Mouse (Mus musculus) intestine, embryonic 15.5 days (tissue): ENCODE data around the gene Rasgrp3. TPM values are rescaled to one million over a fixed set of nuclear protein-coding genes. Genes with fewer than 3 reads are reported as not detected.

Source experiments
- ATAC-seq: fragments of 200-750 bp; cut with Nextera tagmentation; 2 replicates; pipeline ENCODE4 v1.8.0; 2017; ENCODE audit warnings: moderate TSS enrichment, moderate library complexity
- H3K27ac ChIP-seq: fragments of 300-500 bp; sonication (generic); 2 replicates; pipeline ENCODE4 v1.5.1; 2015; ENCODE audit warnings: mild to moderate bottlenecking, inconsistent platforms
- H3K27me3 ChIP-seq: fragments of 300-500 bp; sonication (generic); replicated peaks from 2 replicates; pipeline ENCODE4 v1.6.1; 2015; ENCODE audit warnings: inconsistent platforms
- H3K36me3 ChIP-seq: fragments of 300-500 bp; sonication (generic); 2 replicates; pipeline ENCODE4 v1.6.1; 2015; ENCODE audit warnings: inconsistent platforms
- H3K4me1 ChIP-seq: fragments of 300-500 bp; sonication (generic); replicated peaks from 2 replicates; pipeline ENCODE4 v1.6.1; 2015; ENCODE audit warnings: inconsistent platforms
- H3K4me2 ChIP-seq: fragments of 300-500 bp; sonication (generic); replicated peaks from 2 replicates; pipeline ENCODE4 v1.6.1; 2015; ENCODE audit warnings: mild to moderate bottlenecking, inconsistent platforms
- H3K4me3 ChIP-seq: fragments of 300-500 bp; sonication (generic); replicated peaks from 2 replicates; pipeline ENCODE4 v1.5.1; 2015; ENCODE audit warnings: inconsistent platforms
- H3K9ac ChIP-seq: fragments of 300-500 bp; sonication (generic); 2 replicates; pipeline ENCODE4 v1.6.1; 2015; ENCODE audit warnings: inconsistent platforms
- H3K9me3 ChIP-seq: fragments of 300-500 bp; sonication (generic); 2 replicates; pipeline ENCODE4 v1.6.1; 2016; ENCODE audit warnings: inconsistent platforms
- WGBS: fragments of 180-500 bp; shearing (Covaris S2); methylation state at CpG from one replicate; pipeline ENCODE4 v1.1.7; 2015; 5-methylcytosine and 5-hydroxymethylcytosine counted together
- polyA plus RNA-seq: library from polyadenylated mRNA; unstranded; fragments of >200 nt; fragmentation: Nextera tagmentation; extraction: Ambion mirVana; gene quantifications from 2 replicates; pipeline ENCODE4 v1.2.1, GENCODE M21; 2015

Rasgrp3 gene
- 12.9 and 13.3 TPM in 2 replicates for polyA plus RNA-seq

DNA sequence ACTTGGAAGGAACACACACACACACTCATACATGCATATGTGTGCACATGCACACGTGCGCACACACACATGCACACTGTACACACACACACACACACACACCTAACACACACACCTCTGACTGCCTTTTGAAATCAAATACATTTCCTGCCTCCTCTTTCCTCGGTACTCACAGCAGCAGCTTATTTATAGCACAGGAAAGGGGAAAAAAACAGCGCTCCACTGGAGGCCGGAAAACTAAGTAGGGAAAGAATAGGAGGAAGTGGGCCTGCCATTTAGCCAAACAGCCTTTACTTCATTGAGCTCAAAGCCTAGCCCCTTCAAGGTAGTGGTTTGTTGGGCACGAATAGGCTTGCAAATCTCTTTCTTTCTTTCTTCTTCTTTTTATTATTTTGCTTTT is at the start of gene Rasgrp3:
Rasgrp3 (plus strand) TSS at position 298 of the 400 bp plus-strand sequence.
- H3K4me1 ChIP-seq: no peaks in the 10 kb centered on the region
- no peak within 1 kb of the TSS for H3K27ac ChIP-seq
- H3K9ac ChIP-seq: no peak within 1 kb of the TSS
- no peaks in the 10 kb centered on the region for H3K9me3 ChIP-seq
- 53% methylated on average over 6 of the region's 6 CpGs for WGBS
- H3K36me3 ChIP-seq: no peaks in the 10 kb centered on the region
- H3K4me3 ChIP-seq: peak within 1 kb of the TSS; percentile 11; the same call in 1 of the 2 replicates
- no peak within 1 kb of the TSS for H3K4me2 ChIP-seq
- no peak for ATAC-seq
- no peaks in the 10 kb centered on the region for H3K27me3 ChIP-seq

DNA sequence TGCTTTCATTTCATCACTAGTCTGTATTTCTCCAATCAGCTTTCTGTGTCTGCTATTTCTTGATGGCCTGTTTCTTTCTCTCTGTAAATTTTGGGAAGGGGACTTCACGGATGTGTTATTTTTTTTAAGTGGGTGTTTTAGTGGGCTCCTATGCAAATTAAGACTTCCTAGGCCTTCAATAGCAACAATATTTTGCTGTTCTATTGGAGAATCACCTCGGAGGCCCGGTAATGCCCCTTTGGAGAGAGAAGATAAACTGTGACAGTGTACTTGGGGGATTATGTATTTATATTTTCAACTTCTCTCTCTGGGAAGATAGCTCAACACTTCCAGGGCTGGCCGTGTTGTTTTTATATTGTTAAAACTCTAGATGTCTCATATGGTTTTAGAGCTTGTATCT is 47.3 kb upstream of the Rasgrp3 start:
- no peak for ATAC-seq
- 74% methylated on average over 4 of the region's 4 CpGs for WGBS

DNA sequence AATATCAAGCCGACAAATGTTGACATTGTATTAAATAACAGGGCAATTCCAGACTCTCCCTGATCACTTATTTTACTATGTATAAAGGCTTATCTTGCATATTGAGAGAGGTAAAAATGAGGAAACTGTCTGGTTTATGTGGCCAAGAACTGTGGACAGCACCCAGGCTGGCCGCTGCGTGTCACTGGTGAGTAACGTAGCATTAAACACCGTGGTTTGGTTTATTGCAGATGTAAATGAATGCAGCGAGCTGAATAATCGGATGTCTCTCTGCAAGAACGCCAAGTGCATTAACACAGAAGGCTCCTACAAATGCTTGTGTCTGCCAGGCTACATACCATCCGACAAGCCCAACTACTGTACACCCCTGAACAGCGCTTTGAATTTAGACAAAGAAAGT is 45.6 kb upstream of the Rasgrp3 start:
- no peak for ATAC-seq
- no peaks in the 10 kb centered on the region for H3K4me1 ChIP-seq
- no peak overlapping the region for H3K27ac ChIP-seq
- H3K4me2 ChIP-seq: no peak overlapping the region
- no peaks in the 10 kb centered on the region for H3K9me3 ChIP-seq
- H3K36me3 ChIP-seq: no peaks in the 10 kb centered on the region
- WGBS: 92% methylated on average over 10 of the region's 10 CpGs
- no peak overlapping the region for H3K4me3 ChIP-seq
- H3K9ac ChIP-seq: no peak overlapping the region
- no peaks in the 10 kb centered on the region for H3K27me3 ChIP-seq

More for the DNA sequence above, 47.3 kb upstream of the Rasgrp3 start:
- H3K9me3 ChIP-seq: no peaks in the 10 kb centered on the region
- no peak overlapping the region for H3K4me3 ChIP-seq
- no peak overlapping the region for H3K4me2 ChIP-seq
- no peaks in the 10 kb centered on the region for H3K4me1 ChIP-seq
- H3K27me3 ChIP-seq: no peaks in the 10 kb centered on the region
- no peaks in the 10 kb centered on the region for H3K36me3 ChIP-seq
- no peak overlapping the region for H3K9ac ChIP-seq
- no peak overlapping the region for H3K27ac ChIP-seq

DNA sequence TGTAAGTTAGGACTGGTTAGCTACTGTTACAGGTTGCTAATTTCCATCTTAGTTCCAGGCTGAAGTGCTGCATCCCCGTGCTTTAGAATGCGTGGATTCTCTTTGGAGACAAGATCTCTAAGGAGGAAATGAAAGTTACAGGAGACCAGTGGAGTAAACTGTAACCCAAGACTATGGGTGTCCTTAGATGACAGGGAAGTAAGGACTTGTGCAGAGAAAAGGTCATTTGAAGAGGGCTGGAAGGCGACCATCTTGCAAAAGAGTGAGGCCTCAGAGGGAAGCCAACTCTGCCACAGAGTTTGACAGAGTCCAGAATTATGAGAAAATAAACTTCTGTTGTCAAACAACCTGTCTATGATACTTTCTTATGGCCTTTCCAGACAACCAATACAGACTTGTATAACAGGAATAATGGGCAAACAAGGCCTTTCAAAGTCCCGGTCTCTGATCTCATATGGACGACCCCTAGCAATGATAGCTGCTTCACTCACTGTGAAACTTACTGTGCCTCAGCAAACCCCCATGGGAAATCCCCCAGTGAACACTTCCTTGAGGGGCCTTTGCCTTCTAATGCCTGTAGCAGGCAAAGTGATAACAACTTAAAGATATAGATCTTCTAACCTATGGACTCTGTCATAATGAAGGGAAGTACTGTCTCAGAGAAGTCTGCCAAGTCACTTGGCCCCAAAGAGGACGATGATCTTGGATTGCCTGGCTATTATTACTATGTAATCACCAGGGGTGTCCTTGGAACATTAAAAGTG is 44.1 kb upstream of the Rasgrp3 start:
- no peak overlapping the region for H3K27ac ChIP-seq
- H3K4me3 ChIP-seq: no peak overlapping the region
- no peak overlapping the region for H3K4me2 ChIP-seq
- no peaks in the 10 kb centered on the region for H3K4me1 ChIP-seq
- ATAC-seq: peak; percentile 90
- H3K9me3 ChIP-seq: no peaks in the 10 kb centered on the region
- H3K9ac ChIP-seq: no peak overlapping the region
- H3K27me3 ChIP-seq: no peaks in the 10 kb centered on the region
- 73% methylated on average over 6 of the region's 6 CpGs for WGBS
- H3K36me3 ChIP-seq: no peaks in the 10 kb centered on the region

DNA sequence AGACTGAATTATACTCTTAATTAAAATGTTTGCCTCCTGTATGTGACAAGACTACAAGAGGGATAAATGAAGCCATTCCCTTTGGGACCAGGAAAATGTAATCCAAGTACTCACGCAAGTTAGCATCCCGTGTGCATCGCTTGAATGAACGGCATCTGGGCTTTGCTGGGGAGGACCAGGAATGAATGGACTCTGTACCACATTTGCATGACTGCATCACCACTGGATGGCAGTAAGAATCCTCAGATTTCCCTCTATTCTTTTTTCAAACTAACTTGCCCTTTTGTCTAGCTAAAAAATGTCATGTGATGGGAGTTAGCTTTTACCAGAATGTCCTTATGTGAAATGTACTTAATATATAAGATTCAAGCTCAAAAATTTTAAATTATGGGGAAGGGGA is 29.3 kb upstream of the Rasgrp3 start:
- Histone ChIP-seq H3K27ac (no peak overlapping the region), H3K4me3 (no peak overlapping the region), H3K4me1 (no peaks in the 10 kb centered on the region), H3K27me3 (no peaks in the 10 kb centered on the region), H3K9me3 (no peaks in the 10 kb centered on the region), H3K4me2 (no peak overlapping the region), H3K36me3 (no peaks in the 10 kb centered on the region), H3K9ac (no peak overlapping the region)
- WGBS: 54% methylated on average over 4 of the region's 4 CpGs
- no peak for ATAC-seq

DNA sequence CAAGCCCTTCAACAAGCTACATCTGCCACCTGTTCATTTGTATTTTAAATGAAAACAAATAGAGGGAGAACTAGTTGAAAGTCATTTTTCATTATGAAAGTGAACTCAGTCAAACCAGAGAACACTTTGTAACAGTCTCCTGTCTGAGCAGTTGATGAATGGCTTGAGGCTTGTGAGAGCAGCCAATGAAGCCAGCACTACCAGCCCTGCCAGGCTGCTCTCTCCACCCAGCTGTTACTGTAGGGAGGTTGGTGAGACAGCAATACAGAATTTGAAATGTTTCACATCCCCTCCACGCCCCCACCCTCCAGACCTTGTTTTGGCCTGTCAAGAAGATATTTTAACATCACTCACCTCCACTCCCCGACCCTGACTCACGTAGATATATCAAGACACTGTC is 18.8 kb upstream of the Rasgrp3 start:
- Histone ChIP-seq H3K9ac (no peak overlapping the region), H3K4me2 (no peak overlapping the region), H3K4me3 (no peak overlapping the region), H3K27ac (no peak overlapping the region), H3K27me3 (no peaks in the 10 kb centered on the region), H3K9me3 (no peaks in the 10 kb centered on the region), H3K4me1 (no peaks in the 10 kb centered on the region), H3K36me3 (no peaks in the 10 kb centered on the region)
- no peak for ATAC-seq
- WGBS: 76% methylated on average over 3 of the region's 3 CpGs

DNA sequence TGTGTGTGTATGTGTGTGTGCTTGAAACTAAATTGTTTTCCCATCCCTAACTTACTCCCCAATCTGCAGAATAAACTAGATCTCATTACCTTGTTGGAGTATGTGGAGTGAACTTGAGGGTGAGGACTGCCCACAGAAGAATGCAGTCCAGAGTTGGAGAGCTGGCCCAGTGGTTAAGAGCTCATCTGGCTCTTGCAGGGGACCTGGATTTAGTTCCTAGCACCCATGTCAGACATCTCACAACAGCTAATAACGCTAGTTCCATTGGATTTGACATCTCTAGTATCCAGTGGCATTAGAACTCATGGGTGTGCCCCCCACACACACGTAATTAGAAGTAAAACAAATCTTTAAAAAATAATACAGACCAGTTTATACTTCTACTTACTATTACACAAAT is 1.5 kb upstream of the Rasgrp3 start:
- H3K27me3 ChIP-seq: no peaks in the 10 kb centered on the region
- no peak overlapping the region for H3K9ac ChIP-seq
- 95% methylated on average over 2 of the region's 2 CpGs for WGBS
- ATAC-seq: no peak
- no peaks in the 10 kb centered on the region for H3K36me3 ChIP-seq
- no peak overlapping the region for H3K27ac ChIP-seq
- H3K4me2 ChIP-seq: no peak overlapping the region
- no peak overlapping the region for H3K4me3 ChIP-seq
- H3K4me1 ChIP-seq: no peaks in the 10 kb centered on the region
- no peaks in the 10 kb centered on the region for H3K9me3 ChIP-seq

DNA sequence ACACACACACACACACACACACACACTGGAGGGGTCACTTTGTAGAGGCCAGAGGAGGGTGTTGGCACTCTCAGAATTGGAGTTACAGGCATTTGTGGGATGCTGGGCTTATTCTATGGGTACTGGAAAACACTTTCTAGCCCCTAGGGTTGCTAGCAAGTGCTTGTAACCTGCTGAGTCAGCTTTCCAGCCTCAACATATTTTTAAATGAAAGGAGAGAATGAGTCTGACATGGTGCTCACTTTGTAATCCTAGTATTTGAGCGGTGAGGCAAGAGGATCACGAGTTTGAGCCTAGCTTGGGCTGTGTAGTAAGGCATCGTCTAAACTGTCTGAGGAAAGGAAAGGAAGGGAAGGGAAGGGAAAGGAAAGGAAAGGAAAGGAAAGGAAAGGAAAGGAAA is 825 bp upstream of the Rasgrp3 start:
- 84% methylated on average over 3 of the region's 3 CpGs for WGBS
- ATAC-seq: no peak
- no peaks in the 10 kb centered on the region for H3K27me3 ChIP-seq
- H3K4me1 ChIP-seq: no peaks in the 10 kb centered on the region
- H3K4me3 ChIP-seq: no peak overlapping the region
- no peak overlapping the region for H3K27ac ChIP-seq
- no peaks in the 10 kb centered on the region for H3K36me3 ChIP-seq
- no peaks in the 10 kb centered on the region for H3K9me3 ChIP-seq
- H3K9ac ChIP-seq: no peak overlapping the region
- H3K4me2 ChIP-seq: no peak overlapping the region

DNA sequence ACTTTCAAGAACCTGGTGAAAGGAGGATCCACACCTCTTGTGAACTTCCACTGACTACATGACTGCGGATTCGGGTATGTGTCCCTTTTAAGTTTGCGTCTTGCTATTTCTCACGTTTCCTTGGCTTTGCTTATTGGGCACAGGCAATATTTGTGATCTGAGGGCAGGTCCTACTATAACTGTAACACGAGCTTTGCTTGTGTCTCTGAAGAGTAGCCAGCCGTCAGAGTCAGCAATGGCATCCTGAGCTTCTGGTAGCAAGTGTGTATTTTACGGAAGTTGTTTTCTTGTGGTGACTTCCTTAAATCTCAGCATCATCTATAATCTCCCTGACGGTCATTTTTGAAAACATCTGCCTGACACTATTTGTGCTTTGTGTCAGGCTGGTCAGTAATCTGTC is 399 bp downstream of the Rasgrp3 start:
- Histone ChIP-seq H3K9ac (no peak overlapping the region), H3K9me3 (no peaks in the 10 kb centered on the region), H3K27ac (no peak overlapping the region), H3K27me3 (no peaks in the 10 kb centered on the region), H3K4me1 (no peaks in the 10 kb centered on the region), H3K36me3 (no peaks in the 10 kb centered on the region), H3K4me3 (peak overlapping the region; percentile 2; the same call in 1 of the 2 replicates), H3K4me2 (no peak overlapping the region)
- WGBS: 64% methylated on average over 8 of the region's 8 CpGs
- no peak for ATAC-seq

DNA sequence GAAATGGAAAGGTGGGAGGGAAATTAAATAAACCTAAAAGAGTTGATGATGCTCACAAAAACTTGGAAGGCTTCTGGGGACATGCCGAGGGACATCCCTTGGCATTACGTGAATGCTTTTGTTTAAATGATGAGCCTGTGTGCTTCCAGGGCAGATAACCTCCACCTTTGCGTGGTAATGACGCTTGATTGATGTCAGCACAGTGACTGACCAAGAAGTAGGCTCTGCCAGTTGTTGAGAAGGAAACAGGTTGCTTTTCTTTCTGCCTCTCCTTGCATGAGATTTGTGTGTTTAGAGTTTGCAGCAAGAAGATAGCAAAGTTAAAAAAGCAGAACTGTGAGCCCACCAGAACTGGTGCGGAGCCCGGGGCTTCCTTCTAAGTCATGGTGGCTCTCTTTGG is 1.1 kb downstream of the Rasgrp3 start:
- Histone ChIP-seq H3K4me3 (peak overlapping the region; percentile 11; the same call in 1 of the 2 replicates), H3K9ac (no peak overlapping the region)
- WGBS: 61% methylated on average over 6 of the region's 6 CpGs

DNA sequence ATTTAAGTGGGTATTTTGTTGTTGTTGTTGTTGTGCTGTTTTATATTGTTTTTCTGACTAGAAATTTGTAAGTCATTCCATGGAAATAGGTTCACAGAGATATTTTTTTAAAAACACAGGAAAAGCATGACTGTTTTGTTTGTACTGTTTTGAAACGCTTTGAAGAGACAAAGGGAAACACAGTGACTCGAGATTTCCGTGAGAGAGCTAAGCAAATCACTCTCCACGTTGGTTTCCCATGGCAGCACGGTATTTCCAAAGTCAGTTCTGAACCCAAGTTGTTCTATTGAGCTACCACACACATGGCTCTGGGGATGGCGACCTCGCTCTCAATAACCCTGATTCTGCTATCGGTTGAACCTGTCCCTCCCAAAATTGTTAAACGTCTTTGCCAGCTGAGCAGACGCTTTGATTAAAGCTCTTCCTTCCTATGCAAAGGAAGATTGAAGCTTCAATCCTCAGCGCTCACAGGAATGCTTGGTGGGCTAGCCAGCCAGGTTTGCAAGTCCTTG is 1.6 kb downstream of the Rasgrp3 start:
- Histone ChIP-seq H3K4me1 (no peaks in the 10 kb centered on the region), H3K9me3 (no peaks in the 10 kb centered on the region), H3K27ac (no peak overlapping the region), H3K36me3 (no peaks in the 10 kb centered on the region), H3K4me2 (no peak overlapping the region), H3K9ac (no peak overlapping the region), H3K4me3 (no peak overlapping the region), H3K27me3 (no peaks in the 10 kb centered on the region)
- ATAC-seq: no peak
- WGBS: 62% methylated on average over 11 of the region's 11 CpGs

More for the DNA sequence above, 1.1 kb downstream of the Rasgrp3 start:
- H3K4me1 ChIP-seq: no peaks in the 10 kb centered on the region
- no peaks in the 10 kb centered on the region for H3K9me3 ChIP-seq
- H3K36me3 ChIP-seq: no peaks in the 10 kb centered on the region
- ATAC-seq: no peak
- no peaks in the 10 kb centered on the region for H3K27me3 ChIP-seq
- H3K4me2 ChIP-seq: no peak overlapping the region
- no peak overlapping the region for H3K27ac ChIP-seq

DNA sequence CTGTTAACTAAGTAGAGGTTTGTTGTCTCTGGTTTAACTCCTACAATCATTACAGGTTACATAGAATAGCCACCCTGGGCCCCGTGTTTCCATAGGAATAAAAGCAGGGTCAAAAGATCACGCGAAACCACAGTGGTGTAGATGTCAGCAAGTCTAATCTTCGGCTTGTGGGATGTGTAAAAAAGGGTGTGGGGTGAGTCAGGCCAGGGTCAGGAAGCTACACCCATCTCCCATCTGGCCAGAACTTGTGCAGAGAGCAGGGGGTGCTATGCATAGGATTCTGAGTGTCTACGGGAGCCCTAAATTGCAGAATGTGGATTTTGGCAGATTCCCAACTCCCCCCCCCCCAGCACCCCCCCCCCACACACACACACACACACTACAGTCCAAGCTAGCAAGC is 2.5 kb downstream of the Rasgrp3 start:
- no peaks in the 10 kb centered on the region for H3K36me3 ChIP-seq
- no peaks in the 10 kb centered on the region for H3K27me3 ChIP-seq
- ATAC-seq: peak; percentile 66

DNA sequence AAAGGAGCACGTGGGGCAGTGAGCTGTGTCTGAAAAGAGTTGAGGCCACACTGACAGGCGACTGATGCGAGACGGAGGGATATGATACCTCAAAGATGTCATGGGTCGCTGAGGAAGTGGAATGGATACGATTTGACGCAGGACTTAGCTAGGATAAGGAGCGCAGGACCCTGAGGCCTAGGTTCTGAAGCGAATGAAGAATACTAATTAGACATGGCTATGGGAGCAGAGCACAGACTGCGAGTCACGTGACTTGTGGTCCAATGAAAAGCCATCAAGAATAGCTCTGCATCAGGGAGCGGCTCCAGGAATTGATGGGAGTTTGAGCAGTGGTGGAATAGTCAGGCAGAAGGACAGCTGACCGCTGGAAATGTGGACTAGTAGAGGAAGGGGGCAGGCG is 3.4 kb downstream of the Rasgrp3 start:
- no peak overlapping the region for H3K27ac ChIP-seq
- 86% methylated on average over 14 of the region's 14 CpGs for WGBS
- no peak for ATAC-seq

More for the DNA sequence above, 2.5 kb downstream of the Rasgrp3 start:
- Histone ChIP-seq H3K4me1 (no peaks in the 10 kb centered on the region), H3K4me2 (no peak overlapping the region), H3K27ac (no peak overlapping the region), H3K4me3 (no peak overlapping the region), H3K9me3 (no peaks in the 10 kb centered on the region), H3K9ac (no peak overlapping the region)
- WGBS: 42% methylated on average over 5 of the region's 5 CpGs

More for the DNA sequence above, 3.4 kb downstream of the Rasgrp3 start:
- H3K9ac ChIP-seq: no peak overlapping the region
- no peak overlapping the region for H3K4me2 ChIP-seq
- H3K9me3 ChIP-seq: no peaks in the 10 kb centered on the region
- H3K4me3 ChIP-seq: no peak overlapping the region
- H3K27me3 ChIP-seq: no peaks in the 10 kb centered on the region
- H3K4me1 ChIP-seq: no peaks in the 10 kb centered on the region
- H3K36me3 ChIP-seq: no peaks in the 10 kb centered on the region
